Mouse (Mus musculus): ENCODE data around the gene Mlf2. TPM values are rescaled to one million over a fixed set of nuclear protein-coding genes. Genes with fewer than 3 reads are reported as not detected.

Gene Mlf2
- polyA plus RNA-seq, 1 experiment from 2014 or later = 385 TPM

DNA sequence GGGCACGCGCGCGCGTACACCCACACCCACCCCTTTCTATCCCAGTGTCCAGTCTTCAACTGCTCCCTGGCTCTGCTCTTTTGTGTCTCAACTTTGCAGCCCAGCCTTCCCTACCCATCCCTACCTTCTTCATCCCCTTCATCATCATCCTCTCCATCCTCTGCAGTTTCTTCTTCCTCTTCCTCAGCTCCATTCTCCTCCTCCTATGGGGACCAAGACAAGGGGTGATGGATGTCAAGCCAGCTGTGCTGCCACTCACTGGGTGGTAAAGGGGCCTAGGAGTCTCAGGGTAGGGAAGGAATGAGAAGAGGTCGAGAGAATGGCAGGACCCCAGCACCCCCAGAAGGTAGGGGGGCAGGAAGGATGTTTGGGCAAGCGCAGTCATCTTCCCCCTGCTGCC is 16.7 kb upstream of the Mlf2 start:
- no peak for ATAC-seq (replicated peaks; ENCODE audit: low FRiP score)
- H3K4me1 ChIP-seq = peaks cover 73% of the 10 kb centered on the region
- no peak overlapping the region for H3K9ac ChIP-seq
- H3K9me3 ChIP-seq (replicated peaks) = no peaks in the 10 kb centered on the region
- WGBS = 85% methylated on average over 7 of the region's 7 CpGs
- 0 out of 2 replicates have a peak overlapping the region, but pooled peaks have one; percentile 4 for H3K4me3 ChIP-seq (replicated peaks)
- H3K27me3 ChIP-seq = peaks cover 8% of the 10 kb centered on the region; the same call in 1 of the 2 replicates
- H3K4me2 ChIP-seq = peak overlapping the region; percentile 91; the same call in 1 of the 2 replicates
- peaks cover 28% of the 10 kb centered on the region for H3K36me3 ChIP-seq
- peak overlapping the region; percentile 100; the same call in 1 of the 2 replicates for H3K27ac ChIP-seq

- 21% methylated on average over 22 of the region's 22 CpGs for WGBS
Observed at GRCm38 (mm10) chr6:124915160-124915941, 15.8 kb upstream of the Mlf2 start.

GRCm38 (mm10) chr6:124915942-124916694 is 15.1 kb upstream of the Mlf2 start:
- Histone ChIP-seq H3K9me3 (replicated peaks) (no peaks in the 10 kb centered on the region), H3K4me2 (peak overlapping the region; percentile 91), H3K4me1 (peaks cover 70% of the 10 kb centered on the region), H3K27me3 (no peaks in the 10 kb centered on the region), H3K27ac (peak overlapping the region; percentile 100), H3K36me3 (peaks cover 28% of the 10 kb centered on the region), H3K4me3 (replicated peaks) (peak overlapping the region; percentile 96), H3K9ac (peak overlapping the region; percentile 100)
- ATAC-seq (replicated peaks; ENCODE audit: low FRiP score) = no peak
- WGBS = 4% methylated on average over 12 of the region's 12 CpGs

More at GRCm38 (mm10) chr6:124915160-124915941, 15.8 kb upstream of the Mlf2 start:
- Histone ChIP-seq H3K9ac (peak overlapping the region; percentile 100), H3K4me1 (peaks cover 70% of the 10 kb centered on the region), H3K9me3 (replicated peaks) (no peaks in the 10 kb centered on the region), H3K27ac (peak overlapping the region; percentile 100), H3K36me3 (peaks cover 28% of the 10 kb centered on the region), H3K4me3 (replicated peaks) (peak overlapping the region; percentile 96), H3K4me2 (peak overlapping the region; percentile 91), H3K27me3 (0 out of 2 replicates have a peak, but pooled peaks cover under 1% of the 10 kb centered on the region)
- no peak for ATAC-seq (replicated peaks; ENCODE audit: low FRiP score)

DNA sequence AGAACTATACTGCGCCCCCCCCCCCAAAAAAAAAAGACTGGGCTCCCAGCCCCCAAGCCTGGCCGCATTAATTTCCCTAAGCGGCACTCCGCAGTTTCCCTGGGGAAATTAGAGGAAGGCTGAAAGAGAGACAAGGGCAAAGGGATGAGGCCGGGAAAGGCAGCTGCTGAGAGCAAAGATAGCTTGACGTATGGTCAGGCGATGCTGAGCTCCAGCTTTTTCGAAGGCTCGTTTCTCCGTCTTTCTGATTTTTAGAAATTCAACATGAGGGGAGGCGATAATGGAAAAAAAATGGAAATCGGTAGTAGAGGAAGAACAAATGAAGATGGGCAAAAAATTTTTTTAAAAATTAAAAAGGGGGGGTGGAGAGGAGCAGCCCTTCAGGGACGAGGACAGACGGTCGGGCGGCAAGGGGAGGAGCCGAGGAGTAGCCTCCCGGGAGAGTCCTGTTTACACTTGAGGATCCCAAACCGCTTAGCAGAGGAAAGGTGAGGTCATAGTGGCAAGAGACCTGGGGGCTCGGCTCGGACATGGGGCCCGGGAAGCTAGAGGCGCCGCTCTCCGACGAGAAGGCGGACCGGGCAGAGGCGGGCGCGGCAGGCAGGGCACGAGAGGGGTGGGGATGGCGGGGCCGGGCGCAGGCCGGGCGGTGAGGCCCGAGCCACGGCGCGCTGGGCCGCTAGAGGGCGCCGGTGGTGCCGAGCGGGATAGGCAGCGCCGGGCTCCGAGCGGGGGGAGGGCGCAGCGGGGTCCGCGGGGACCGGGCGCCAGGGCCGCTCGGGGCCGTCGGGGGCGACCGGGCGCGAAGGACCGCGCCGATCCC is 14.3 kb upstream of the Mlf2 start:
- Histone ChIP-seq H3K36me3 (peaks cover 28% of the 10 kb centered on the region), H3K9me3 (replicated peaks) (no peaks in the 10 kb centered on the region), H3K4me1 (peaks cover 72% of the 10 kb centered on the region), H3K27me3 (no peaks in the 10 kb centered on the region), H3K9ac (peak overlapping the region; percentile 100), H3K4me3 (replicated peaks) (peak overlapping the region; percentile 96), H3K4me2 (peak overlapping the region; percentile 91), H3K27ac (peak overlapping the region; percentile 100)
- ATAC-seq (replicated peaks; ENCODE audit: low FRiP score) = peak; percentile 66
- 1% methylated on average over 66 of the region's 67 CpGs for WGBS

DNA sequence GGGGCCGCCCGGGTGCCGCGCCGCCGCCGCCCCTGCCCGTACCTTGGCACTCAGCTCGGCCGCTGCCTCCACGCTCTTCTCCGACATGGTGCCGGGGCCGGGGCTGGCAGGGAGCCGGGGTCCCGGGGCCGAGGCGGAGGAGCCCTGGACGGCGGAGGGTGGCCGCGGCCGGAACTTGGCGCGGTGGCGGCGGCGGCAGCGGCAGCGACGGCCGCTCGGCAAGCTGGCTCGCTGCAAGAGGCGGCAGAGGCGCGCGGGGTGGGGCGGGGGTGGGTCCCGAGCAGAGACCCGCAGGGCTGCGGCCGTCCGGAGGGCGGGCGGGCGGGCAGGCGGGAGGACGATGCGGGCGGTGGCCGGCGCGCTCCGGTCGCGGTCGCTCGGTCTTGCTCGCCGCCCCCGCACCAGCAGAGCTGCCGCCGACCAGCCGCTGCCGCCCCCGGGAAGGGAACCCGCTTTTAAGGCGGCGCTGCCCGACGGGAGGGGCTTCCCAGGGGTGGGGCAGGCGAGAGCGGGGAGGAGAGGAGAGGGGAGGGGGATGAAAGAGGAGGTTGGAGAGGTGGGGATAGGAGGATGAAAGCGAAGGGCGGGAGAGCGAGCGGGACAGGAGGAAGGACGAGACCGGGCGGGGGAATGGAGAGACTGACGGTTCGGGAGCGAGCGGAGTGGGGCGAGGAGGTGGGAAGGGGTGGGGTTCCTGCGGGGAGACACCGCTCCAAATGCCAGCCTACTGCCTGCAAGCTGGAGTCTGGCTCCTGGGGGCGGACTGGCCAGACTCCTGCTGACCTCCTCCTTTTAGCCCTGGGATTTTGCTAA is 13.5 kb upstream of the Mlf2 start:
- peak overlapping the region; percentile 91 for H3K4me2 ChIP-seq
- no peaks in the 10 kb centered on the region for H3K27me3 ChIP-seq
- H3K27ac ChIP-seq = peak overlapping the region; percentile 100
- H3K36me3 ChIP-seq = peaks cover 24% of the 10 kb centered on the region
- no peaks in the 10 kb centered on the region for H3K9me3 ChIP-seq (replicated peaks)
- peak; percentile 73 for ATAC-seq (replicated peaks; ENCODE audit: low FRiP score)
- peaks cover 72% of the 10 kb centered on the region for H3K4me1 ChIP-seq
- H3K9ac ChIP-seq = peak overlapping the region; percentile 100
- H3K4me3 ChIP-seq (replicated peaks) = peak overlapping the region; percentile 96
- WGBS = under 1% methylated on average over 47 of the region's 89 CpGs

DNA sequence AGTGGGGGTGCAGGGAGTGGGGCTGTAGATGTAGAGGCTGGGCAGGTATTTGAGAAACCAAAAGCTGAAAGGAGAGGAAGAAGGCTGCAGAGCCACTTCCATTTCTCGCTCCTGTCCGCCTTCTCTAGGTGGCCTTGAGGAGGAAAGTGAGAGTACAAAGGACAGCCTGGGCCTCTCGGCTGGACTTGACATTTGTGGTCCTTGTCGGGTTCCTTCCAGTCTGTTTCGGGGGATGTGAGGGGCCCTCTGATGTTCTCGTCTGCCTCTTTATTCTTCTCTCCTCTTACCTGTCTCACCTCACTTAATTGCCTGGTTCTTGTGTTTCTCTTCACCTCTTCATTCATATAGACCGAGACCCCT is 12.9 kb upstream of the Mlf2 start:
- Histone ChIP-seq H3K27me3 (no peaks in the 10 kb centered on the region), H3K9me3 (replicated peaks) (no peaks in the 10 kb centered on the region), H3K4me1 (peaks cover 72% of the 10 kb centered on the region), H3K4me2 (peak overlapping the region; percentile 91), H3K4me3 (replicated peaks) (peak overlapping the region; percentile 96), H3K9ac (peak overlapping the region; percentile 100), H3K36me3 (peaks cover 18% of the 10 kb centered on the region), H3K27ac (peak overlapping the region; percentile 100)
- ATAC-seq (replicated peaks; ENCODE audit: low FRiP score) = 0 out of 2 replicates have a peak, but pooled peaks have one; percentile 0
- WGBS = 6% methylated on average over 7 of the region's 7 CpGs

GRCm38 (mm10) chr6:124918890-124919627 is 12.1 kb upstream of the Mlf2 start:
- Histone ChIP-seq H3K27ac (peak overlapping the region; percentile 100), H3K4me3 (replicated peaks) (peak overlapping the region; percentile 96), H3K9me3 (replicated peaks) (no peaks in the 10 kb centered on the region), H3K27me3 (no peaks in the 10 kb centered on the region), H3K9ac (peak overlapping the region; percentile 21; the same call in 1 of the 2 replicates), H3K4me2 (peak overlapping the region; percentile 91), H3K4me1 (peaks cover 64% of the 10 kb centered on the region), H3K36me3 (peaks cover 10% of the 10 kb centered on the region)
- WGBS = 22% methylated on average over 14 of the region's 14 CpGs
- no peak for ATAC-seq (replicated peaks; ENCODE audit: low FRiP score)

DNA sequence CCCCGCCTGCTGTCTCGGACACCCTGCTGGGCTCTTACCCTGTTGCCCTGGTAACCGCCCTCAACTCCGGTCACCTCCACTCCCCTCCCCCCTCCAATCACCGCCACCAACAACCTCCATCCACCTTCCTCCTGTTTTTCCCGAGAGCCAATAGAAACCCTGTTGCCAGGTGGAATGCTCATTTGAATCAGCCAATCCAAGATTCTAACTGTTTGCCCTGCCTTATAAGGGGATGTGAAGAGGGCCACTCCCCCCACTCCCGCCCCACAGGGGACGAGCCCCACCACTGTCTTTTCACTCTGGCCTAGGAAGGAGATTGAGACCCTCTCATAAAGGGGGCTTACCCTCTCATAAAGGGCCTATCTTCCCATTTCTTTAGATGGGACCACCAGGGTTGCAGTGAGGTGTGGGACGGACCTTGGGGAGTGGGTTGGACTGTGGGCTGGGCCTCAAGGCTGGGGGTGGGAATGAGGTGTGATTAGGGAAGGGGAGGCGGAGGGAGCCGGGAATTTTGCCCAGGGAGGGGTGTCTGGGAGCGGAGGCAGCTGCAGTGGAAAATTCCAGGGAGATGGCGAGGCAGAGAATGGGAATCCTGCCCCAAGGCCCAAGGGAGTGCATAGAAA is 11.4 kb upstream of the Mlf2 start, which contains the start of gene Ptms:
TSS of gene Ptms (minus strand) at position 409 of the 623 bp plus-strand sequence.
- Histone ChIP-seq H3K4me1 (peaks cover 57% of the 10 kb centered on the region), H3K36me3 (peaks cover 3% of the 10 kb centered on the region), H3K27me3 (no peaks in the 10 kb centered on the region), H3K27ac (peak within 1 kb of the TSS; percentile 100), H3K9ac (peak within 1 kb of the TSS; percentile 33; the same call in 1 of the 2 replicates), H3K9me3 (replicated peaks) (no peaks in the 10 kb centered on the region), H3K4me3 (replicated peaks) (peak within 1 kb of the TSS; percentile 96), H3K4me2 (peak within 1 kb of the TSS; percentile 91)
- peak; percentile 86 for ATAC-seq (replicated peaks; ENCODE audit: low FRiP score)
- under 1% methylated on average over 13 of the region's 13 CpGs for WGBS

DNA sequence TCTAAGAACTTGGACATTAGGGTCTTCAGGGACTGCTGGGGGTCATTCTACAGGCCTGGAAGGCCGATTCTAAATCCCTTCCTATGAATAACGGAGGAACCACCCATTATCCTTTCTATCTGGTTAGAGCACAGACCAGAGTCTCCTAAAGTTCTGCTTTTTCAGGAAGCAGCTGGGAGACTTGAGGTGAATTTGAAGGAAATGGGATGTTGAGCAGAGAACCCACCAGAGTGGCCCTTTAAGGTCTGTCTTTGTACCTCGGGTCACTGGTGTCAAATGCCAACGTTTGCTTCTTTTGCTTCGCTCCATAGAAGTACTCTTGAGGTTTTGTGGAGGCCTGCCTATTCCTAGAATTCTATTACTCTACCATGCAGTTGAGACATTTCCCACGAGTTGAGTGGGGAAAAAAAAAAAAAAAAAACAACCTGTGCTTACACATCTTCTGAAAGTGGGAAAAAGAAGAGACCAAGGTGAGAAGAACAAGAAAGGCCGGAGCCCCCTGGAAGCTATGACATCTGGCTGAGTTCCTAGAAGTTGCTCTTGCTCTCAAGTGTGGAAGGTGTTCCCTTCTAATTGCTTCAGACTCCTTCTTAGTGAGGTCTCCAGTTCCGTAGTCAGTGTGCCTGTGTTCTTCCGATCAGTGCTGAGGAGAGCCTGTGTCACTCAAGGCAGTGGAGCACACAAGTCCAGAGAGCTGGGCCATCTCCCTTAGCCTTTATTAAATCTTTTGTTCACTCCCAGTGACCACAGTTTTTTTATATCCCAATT is 10.7 kb upstream of the Mlf2 start:
- no peaks in the 10 kb centered on the region for H3K36me3 ChIP-seq
- H3K27ac ChIP-seq = peak overlapping the region; percentile 100
- H3K9ac ChIP-seq = 0 out of 2 replicates have a peak overlapping the region, but pooled peaks have one; percentile 33
- WGBS = 26% methylated on average over 9 of the region's 9 CpGs
- no peaks in the 10 kb centered on the region for H3K27me3 ChIP-seq
- H3K4me3 ChIP-seq (replicated peaks) = peak overlapping the region; percentile 96
- peaks cover 57% of the 10 kb centered on the region for H3K4me1 ChIP-seq
- H3K9me3 ChIP-seq (replicated peaks) = no peaks in the 10 kb centered on the region
- no peak for ATAC-seq (replicated peaks; ENCODE audit: low FRiP score)
- peak overlapping the region; percentile 91 for H3K4me2 ChIP-seq
